Mouse (Mus musculus) monocyte, adult 2 months (primary cell): ENCODE measurements at regions not wholly inside any gene's neighbourhood (a gene's known extent, or its start where the extent isn't known, plus 50 kb on each side); places are given as distances from the start of the nearest gene placed in this dataset.

Experiments used
- DNase-seq, 2 experiments: peaks; one replicate each; pipeline ENCODE4 v3.0.0; 2022; ENCODE audit warnings: low spot score in 2 of 2, low read depth in 1 of 2

DNA sequence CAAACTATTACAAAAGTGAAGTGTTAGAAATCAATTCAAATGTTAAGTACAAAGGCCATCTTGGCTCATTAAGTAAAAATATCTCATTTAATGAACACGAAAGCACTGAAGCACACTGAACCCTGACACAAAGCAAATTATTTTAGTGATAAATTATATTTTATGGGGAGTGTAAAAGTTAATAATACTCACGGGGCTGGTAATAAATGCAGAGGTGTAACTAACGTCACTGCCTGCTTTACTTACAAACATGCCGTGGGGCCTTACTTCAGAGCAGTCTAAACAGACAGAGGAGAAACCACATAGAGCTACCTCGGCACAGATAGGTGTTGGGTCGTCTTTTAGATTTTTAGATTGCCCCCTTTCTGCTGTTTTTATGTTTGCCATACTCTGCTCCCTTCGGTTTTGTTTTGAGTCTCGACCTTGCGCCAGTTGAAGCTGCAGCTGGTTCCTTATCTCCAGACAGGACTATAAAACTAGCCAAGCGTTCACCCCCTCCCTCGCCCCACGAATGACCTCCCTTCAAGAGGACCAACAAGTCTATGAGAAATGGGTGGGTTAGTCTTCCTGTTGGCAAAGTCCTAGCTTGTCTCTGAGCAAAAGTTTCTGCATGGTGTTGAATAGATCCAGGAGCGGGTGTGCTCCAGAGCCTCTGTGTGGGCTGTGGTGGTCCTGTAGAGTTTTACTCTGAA, 181.8 kb upstream of the Nr5a2 start:
- no peak for DNase-seq

DNA sequence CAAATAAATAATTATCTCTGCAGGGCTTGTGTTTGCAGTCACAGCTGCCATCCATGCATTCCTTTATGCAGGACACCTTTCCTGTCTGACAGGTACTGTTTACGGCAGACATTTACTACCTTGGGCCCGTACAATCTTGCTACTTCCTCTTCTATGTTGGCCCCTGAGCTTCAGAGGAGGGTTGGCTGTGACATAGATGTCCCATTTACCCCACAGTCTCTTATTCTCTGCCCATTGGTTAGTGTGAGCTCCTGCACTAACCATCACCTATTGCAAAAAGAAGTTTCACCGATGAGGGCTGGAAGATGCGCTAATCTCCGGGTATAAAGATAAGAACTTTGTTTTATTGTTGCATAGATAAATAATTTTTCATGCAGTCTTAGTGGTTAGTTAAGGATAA, 181.1 kb upstream of the Nr5a2 start:
- DNase-seq = no peak

DNA sequence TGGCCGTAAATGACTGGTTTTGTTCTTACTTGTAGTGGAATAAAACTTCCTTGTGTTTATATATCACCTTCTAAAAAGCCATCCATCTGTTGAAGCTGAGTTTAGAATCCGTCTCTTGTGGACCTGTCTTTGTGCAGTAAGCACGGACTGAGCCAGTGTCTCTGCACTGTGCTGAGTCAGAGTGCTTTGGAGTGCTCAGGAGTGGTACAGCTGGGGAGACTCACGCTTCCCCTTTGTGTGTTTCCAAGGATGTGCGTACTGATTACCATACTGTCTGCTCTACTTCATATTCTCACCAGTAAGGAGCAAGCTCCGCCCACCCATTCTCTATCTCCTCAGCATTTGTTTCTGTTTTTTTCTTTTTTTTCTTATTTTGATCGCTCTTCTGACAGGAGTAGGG, 175.9 kb upstream of the Nr5a2 start:
- no peak for DNase-seq

DNA sequence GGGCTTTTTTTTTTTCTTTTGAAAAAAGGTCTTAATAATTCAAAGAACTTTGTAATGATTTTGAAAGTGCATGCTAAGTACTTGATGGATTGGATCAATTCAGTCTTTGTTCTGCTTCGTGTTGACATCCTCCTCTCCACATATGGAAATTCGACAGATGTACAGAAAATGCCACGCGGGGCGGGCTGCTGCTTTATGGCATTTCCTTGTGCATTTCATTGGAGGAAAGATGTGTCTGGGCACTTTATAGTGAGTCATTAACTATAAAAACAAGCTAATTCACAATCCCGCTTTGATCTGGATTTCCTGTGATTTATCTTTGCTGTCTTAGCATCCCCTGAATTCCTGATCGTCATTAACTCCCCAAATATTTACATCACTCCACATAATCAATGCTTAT, 173.5 kb upstream of the Nr5a2 start:
- no peak for DNase-seq

DNA sequence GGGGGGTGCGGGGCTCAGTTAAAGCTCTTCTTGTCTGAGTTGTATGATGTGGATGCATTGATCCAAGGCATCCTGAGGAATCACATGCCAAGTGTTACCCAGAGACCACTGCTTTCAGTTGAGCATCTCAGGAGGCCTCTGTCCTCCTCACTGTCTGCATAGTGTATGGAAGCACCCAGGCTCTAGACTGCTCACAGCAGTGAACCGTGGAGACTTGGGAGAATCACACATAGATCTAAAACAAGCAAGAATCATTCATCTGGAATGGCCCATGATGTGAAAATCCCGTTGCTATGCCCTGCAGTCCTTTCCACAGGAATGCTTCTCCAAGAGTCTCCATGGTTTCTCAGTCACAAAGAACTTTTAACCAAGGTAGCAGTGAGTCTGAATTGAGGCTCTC, 170.0 kb upstream of the Nr5a2 start:
- no peak for DNase-seq

DNA sequence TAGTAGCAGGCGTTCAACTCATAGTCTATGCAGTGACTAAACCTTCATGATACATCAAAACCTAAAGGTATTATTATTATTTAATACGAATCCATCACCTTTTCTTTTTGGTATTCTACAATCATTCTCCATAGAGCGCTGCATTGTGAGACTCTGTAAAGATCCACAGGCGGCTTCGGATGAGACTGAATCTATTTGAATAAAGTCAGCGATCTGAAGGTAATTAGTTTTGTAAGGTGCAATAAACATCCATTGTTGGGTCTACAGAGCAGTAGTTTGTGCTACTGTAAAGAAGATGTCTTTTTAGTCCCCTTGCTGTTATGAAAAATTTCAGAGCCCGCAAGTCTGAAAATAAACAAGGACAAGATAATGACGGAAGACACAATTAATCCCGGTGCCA, 168.9 kb upstream of the Nr5a2 start:
- DNase-seq = no peak

DNA sequence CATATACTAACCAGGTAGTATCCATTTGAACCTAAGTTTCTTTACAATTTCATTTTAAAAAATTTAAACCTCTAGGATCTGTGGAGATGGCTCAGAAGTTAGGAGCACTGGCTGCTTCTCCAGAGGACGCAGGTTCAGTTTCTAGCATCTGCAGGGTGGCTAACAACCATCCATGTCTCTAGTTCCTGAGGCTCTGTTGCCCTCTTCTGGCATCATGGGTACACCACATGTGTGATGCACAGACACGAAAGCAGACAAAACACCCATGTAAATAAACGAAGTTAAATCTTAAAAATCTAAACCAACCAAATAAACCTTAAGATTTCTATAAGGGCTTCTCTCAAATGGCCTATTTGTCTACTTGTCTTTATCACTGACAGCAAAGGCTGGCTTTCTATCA, 157.6 kb upstream of the Nr5a2 start:
- DNase-seq = no peak

DNA sequence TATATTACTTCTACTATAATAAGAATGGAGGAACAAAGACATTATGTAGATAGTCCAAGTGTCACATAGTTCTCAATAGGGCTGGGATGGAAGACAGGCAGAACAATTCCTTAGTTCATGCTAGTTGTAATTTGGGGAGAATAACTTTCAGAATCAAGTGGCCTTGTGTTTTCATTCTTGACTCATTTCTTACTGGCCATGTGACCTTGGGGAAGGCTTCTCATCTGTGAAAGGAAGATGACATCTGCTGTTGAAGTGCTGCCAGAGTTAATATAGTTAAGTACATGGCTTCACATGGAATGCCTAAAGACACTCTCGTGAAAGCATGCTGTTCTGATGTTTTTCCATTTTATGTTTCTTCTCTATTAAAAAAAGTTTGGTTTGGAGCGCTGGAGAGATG, 146.2 kb upstream of the Nr5a2 start:
- DNase-seq = no peak

DNA sequence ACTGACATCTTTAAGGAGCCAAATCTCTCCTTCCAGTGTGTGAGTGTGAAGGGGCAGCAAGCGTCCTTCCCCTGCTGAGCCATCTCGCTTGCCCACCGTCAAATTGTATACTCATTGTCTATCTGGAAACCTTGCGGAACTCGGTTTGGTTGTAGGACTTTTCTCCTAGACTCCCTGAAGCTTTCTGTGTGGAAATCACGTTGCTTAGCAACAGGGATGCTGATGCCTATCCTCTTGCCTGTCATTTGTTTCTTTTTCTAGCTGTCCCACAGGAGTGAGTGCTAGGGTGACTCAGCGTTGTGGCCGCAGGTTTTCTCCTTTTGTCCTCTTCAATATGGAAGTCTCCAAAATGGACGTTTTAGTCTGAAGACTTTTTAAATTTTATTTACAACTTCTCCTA, 131.5 kb upstream of the Nr5a2 start:
- DNase-seq = no peak

DNA sequence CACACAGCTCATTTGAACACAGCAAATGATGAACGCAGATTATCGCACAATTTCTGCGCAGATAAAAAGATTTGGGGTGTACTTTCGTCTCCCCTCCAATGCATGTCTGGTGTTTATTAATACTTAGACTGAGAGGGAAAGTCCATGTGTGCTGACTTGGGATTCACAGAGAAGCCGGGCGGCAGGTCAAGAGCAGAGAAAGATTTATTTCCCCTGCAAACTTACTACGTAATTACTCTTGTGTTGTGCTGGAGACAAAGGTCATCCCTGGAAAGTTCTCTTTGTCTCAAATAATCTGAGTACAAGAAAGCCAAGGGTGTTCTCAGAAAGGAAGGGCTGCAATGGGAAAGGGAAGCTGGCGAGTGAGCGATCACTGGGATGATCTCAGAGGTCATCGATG, 127.9 kb upstream of the Nr5a2 start:
- DNase-seq = no peak

DNA sequence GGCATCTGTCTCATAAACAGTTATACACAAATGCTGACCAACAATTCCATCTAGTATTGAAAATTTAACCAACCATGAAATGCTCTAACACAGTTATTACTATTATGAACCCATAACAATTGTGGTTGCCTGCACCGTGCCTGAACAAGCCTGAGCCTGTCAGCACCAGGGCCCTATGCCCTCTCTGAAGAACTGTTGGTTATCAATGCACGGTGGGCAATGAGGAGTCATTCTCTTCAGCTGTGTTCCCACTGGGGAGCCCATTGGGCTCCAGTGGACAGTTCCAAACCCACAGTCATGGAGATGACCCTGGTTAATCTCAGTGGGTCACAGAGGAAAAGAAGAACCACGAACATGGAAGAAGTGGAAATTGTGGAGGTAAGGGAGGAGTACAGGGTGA, 126.5 kb upstream of the Nr5a2 start:
- no peak for DNase-seq

DNA sequence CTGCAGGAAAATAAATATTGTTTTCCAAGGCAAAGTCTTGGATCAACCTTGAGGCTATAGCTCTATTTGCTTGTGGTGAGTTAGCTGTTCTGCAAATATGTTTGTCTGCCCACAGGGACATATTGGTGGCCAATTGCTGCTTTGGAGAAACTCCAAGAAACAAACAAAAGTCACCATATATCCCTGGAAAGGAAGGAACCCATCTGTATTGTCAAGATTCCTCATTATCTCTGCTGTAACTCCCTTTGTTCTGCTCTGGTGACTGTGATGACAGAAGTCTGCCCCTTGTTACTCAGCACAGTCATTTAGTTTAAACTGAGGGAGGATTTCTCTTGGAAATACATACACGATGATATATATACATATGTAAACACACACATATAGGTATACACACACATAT, 123.3 kb upstream of the Nr5a2 start:
- DNase-seq = no peak

DNA sequence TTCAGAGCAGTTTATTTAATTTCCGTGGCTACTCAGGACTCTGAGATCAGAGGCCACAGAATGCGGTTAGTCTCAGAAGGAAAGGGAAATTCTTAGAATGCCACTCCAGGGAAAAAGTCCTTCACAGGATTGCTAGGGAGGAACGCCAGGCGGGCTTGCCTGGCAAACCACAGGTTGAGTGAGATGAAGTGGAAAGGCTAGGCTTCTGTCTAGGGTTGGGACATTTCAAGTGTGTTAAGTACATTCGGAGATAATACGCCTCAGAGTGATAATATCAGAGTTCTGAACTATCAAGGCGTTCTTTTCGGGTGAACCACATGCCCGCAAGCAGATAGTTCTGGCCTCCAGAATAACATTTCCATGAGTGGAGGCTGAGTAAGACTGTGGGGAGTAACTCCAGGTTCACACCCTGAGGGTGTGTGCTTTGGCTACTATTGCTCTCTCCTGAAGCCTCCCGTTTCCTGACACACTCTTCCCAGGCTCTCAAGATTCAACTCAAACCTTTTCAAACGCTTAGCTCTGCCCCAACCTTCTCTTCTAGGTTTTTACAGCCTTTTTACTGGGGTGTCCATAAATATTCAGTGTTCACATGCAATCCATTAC, 119.3 kb upstream of the Nr5a2 start:
- no peak for DNase-seq

DNA sequence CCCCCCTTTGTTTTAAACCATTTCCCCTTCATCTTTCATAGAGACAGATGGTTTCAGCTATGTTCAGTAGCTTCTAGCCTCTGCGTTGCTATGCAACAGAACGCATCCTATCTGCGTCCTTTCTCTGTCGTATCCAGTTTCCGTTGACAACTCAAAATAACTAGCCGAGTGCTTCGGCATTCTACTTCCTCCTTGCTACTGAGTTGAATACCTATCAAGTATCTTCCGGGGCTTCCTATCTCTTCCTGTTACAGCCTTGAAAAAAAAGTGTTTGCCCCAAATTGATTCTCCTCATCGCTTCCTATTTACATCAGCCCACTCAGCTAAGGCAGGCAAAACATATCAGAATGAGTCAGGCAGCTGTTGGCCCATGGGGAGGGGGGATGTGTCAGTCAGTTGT, 114.5 kb upstream of the Nr5a2 start:
- no peak for DNase-seq

DNA sequence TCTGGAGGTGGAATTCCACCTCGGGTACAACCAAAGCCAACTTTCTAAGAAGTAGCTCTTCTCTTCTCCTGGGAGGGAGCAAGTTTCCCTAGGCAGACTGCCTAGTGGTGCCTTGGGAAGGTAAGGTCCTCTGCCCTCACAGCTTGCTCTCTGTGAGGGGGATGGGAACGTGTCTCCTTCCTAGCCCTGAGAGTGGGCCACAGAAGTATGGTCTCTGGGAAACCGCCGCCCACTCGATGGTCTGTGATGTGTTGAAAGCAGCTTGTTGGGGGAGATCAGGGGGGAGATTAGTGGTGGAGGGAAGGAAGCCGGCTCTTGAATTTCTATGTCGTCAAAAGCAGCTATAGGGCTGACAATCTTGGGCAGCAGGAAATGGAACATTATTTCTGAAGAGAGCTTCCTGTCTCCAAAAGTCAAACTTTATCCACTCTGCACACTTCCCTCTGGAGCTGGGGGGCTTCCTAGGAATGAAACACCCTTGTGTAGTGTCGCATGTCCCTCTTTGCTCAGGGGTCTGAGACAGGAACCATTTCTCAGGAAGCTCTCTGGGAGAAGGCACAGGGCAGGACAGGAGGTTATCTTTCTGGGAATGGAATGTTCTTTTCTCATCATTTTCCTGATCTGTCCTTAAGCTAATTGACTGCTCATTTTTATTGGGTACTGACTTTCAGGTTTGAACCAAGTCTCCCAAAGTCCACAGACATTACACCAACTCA, 113.8 kb upstream of the Nr5a2 start:
- no peak for DNase-seq

DNA sequence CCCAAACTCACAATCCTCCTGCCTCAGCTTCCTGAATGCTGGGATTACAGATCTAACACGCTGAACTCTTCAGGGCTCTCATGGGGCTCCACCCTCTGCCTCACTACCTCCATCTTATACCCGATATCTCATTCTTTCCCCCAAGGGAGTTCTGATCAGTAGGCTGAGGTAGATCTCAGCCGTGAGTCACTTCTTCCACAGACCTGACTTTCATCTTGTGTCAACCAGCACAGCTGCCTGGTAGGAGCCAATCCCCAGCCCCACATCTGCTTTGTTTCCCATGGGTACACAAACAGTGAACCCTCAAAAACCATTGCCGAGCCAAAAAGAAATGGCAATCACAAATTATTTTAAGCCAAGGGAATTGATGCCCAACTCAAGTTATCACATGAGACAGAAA, 100.7 kb upstream of the Nr5a2 start:
- no peak for DNase-seq

DNA sequence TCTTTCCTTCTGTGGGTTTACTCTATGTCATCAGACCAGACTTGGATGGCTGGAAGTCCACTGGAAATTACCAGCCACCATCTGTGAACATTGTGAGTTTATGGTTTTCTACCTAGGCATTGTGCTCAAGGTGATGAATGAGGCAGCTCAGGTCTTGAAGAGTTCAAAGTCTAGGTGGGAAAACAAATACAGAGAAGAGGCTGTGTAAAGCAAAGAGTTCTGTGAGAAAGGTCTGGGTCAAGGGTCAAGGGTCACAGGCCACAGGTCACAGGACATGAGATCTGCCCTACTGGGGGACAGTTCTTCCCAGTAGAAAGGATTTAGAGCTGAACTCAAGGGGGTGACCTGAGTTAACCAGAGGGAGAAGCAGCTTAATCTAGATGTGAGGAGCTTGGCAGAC, 92.9 kb upstream of the Nr5a2 start:
- DNase-seq = no peak

DNA sequence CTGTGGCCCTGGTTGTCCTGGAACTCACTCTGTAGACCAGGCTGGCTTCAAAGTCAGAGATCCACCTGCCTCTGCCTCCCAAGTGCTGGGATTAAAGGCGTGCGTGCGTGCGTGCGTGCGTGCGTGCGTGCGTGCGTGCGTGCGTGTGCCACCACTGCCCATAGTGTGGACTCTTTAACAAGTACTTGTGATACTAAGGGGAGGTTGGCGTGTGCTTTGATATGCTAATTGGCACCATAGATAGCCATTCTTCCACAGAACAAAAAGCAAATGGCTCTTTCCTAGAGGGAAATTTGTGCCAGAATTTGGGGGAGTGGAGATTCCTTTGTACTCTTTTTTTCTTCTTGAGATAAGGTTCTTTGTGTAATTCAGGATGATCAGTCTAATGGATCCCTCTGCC, 91.3 kb upstream of the Nr5a2 start:
- DNase-seq = no peak

DNA sequence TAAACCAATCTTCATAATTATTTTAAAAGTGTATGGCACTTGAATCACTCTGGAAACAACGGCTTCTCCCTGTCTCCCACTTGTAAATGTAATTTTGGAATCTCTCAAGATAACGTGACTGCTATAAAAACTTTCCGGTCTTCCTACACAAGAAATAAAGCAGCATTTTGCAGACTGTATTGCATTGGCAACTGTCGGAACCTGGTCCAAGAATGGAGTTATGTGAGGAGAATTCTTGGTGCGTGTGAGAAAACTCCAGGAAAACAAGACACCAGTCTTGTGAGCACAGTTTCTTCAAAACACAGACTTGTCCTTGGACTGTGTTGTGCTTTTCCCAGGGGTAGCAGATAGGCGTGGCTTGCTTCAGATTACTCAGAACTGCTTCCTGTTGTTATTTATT, 83.8 kb upstream of the Nr5a2 start:
- no peak for DNase-seq

DNA sequence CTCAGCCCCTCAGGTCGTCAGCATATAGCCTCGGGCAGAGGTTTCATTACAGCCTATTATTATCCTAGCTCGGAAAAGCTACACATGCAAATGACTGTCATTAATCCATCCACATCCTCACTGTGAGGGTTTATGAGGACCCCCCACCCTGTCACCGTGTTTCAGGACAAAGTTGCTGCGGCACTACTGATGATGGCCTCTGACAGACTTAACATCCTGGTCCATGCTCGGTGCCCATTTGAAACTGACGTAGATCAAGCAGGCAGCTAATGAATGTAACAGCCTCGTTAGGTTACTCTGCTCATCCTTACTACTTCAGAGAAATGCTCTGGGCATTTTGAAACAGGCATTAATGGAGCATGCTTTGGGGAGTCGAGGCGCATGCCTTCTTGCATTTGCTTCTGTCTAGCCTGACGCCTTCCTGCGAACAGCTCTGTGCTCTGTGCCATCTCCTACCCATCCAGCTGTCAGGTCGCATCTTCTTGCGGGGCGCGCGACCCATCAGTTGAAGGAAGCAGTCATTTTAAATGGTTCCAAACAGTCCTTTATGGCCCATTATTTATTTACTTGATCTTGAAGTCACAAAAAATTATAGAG, 82.3 kb upstream of the Nr5a2 start:
- no peak for DNase-seq

DNA sequence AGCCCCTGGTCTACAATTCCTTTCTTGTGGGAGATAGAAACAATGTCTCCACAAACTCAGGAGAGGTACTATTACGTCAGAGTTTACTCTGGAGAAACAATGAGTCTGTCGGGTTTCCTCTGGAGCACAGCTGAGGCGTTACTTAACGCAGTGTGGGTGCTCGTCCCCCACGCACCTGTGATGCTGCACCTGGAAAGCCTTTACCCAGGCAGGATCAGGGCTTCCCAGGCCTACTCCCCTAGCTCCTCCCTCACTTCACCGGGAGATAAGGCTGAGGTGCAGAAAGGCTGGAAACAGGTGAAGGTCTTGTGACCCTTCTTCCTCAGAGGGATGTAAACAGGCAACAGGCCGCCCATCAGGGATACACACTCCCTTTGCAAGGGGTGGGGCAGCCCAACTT, 80.7 kb upstream of the Nr5a2 start:
- DNase-seq = no peak

DNA sequence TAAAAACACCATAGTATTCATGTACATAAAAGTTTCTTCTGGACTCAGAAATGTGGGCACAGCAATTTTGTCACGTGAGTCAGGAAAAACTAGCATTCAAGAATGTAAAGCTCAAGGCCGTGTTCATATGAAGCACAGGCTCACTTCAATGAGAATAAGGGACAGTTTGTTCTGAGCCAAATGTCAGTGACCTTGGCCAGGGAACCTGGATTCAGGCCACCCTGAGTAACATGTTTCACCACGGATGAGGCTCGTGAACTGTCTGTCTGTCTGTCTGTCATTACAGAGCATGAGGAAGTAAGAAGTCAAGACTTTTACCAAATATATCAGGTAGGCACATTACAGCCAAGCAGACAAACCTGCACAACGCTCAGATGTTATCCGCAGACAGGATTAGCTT, 74.3 kb upstream of the Nr5a2 start:
- no peak for DNase-seq
